Mouse (Mus musculus) cerebellum, postnatal 10 days (tissue): ENCODE data around the gene Gpr162.
A peak's percentile ranks its signal among the peaks of the same experiment; 100 is the strongest.
"Not testable (repeated sequence)": the region's sequence is repeated elsewhere in the genome, so short reads cannot be mapped to it uniquely, and the experiment has no call there.

Experiments
- DNase-seq, 2 experiments: peaks; one replicate each; pipeline ENCODE4 v3.0.0; 2021; ENCODE audit warnings: mixed read lengths in 2 of 2

Gpr162 gene

DNA sequence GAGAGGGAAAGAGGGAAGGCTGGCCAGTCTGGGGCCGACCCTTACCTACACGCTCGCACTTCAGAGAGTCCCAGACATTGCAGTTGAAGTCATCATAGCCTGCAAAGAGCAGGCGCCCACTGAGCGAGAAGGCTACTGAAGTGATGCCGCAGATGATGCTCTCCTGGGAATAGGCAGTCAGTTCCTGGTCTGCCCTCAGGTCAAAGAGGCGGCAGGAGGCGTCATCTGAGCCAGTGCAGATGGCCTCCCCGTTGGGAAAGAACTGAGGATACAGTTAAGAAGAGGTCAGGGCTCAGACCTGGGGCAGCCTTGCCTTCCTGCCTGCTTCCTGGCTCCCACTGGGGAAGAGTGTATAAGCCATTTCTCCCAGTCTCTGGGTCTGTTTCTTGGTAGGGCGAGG lies 28.3 kb downstream of the Gpr162 start:
- no peak for DNase-seq

DNA sequence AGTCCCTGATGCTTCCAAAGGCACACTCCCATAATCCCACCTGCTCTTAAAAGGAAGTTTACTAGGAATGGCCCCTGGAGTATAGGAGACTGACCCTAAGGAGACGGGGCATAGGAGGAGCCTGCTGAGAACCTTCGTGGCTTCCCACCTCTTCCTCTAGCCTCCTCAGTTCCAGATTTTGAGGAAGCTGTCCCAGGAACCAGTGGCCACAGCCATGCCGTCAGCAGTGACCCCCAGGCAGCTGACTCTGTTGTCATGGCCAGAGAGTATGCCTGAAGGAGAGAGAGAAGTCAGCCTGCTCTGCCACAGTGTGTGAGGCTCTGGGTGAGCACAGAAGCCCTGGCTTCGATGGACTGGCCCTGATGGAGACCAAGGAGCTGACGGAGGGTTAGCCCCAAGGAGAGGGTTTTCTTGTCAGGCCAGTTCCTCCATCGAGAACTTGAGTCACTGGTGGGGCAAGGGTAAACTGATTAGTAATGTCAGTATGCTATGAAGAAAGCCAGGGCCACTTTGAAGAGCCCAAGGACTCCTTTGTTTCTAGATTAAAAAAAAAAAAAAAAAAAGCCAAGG lies 29.2 kb downstream of the Gpr162 start:
- DNase-seq: no peak

DNA sequence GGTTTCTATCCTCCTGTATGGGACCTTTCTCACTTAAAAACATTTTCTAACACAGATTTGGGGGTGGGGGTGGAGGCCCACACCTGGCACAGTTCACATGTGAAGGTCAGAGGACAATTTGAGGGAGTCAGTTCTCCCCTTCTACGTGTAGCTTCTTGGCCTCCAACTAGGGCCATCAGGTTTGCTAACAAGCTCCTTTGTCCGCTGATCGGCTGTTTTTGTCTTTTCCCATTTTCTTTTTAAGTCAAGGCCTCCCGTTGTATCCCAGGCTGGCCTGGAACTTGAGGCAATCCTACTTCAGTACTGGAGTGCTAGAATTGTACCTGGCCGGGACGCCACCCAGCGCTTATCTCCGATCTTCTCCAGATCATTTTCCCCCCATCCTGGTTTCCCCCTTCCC lies 32.1 kb downstream of the Gpr162 start:
- DNase-seq: no peak

DNA sequence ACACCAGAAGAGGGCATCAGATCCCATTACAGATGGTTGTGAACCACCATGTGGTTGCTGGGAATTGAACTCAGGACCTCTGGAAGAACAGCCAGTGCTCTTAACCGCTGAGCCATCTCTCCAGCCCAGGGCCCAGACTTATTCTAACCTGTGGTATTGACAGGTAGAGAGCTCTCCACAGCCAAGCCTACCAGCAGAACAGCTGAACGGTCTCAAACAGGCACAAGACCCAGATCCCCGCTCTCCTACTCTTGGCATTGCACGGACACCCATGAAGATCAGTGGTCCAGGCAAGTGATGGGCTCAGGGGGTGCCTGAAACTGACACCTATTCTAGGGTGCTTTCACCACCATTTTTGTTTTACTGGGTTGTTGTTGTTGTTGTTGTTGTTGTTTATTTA lies 32.6 kb downstream of the Gpr162 start:
- not testable (repeated sequence) for DNase-seq

DNA sequence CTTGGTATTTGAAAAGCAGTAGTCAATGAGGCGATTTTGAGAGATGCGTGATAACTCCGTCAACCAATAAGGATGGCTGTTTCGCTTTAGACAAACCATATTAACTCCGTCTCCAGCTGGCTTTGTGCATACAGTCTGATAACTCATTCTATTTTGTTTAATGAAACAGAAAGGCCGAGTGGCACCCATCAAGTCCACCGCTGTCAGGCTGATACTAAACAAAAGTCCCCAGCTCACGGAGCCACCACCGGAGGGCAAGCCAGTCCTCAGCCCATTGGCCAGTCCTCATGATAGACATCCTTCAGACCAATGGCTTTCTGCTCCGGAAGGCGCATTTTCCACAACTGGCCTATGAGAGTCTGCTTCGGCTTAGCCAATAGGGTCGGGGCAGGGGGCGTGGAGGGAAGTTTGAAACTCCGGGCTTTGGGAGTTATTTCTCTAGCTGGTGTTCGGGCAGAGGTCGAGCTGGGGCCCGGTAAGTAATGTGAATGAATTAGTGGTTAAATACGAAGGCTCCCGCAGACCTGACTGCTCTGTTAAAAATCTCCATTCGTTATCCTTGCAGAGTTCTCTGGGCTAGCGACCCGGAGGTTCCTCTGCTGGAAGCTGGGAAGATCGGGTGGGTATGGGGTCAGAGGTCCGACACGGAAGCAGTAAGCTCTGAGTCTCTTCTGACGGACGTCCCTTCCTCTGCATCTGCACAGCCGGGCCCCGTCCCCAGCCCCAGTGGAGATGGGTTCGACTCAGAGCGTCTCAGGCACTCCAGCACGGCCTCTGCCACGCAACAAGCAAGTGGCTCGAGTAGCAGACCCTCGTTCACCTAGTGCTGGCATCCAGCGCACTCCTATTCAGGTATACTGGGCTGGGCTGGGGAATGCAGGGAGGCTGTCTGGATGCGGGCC lies 33.7 kb downstream of the Gpr162 start:
- DNase-seq: peak; percentile 94 to 95

DNA sequence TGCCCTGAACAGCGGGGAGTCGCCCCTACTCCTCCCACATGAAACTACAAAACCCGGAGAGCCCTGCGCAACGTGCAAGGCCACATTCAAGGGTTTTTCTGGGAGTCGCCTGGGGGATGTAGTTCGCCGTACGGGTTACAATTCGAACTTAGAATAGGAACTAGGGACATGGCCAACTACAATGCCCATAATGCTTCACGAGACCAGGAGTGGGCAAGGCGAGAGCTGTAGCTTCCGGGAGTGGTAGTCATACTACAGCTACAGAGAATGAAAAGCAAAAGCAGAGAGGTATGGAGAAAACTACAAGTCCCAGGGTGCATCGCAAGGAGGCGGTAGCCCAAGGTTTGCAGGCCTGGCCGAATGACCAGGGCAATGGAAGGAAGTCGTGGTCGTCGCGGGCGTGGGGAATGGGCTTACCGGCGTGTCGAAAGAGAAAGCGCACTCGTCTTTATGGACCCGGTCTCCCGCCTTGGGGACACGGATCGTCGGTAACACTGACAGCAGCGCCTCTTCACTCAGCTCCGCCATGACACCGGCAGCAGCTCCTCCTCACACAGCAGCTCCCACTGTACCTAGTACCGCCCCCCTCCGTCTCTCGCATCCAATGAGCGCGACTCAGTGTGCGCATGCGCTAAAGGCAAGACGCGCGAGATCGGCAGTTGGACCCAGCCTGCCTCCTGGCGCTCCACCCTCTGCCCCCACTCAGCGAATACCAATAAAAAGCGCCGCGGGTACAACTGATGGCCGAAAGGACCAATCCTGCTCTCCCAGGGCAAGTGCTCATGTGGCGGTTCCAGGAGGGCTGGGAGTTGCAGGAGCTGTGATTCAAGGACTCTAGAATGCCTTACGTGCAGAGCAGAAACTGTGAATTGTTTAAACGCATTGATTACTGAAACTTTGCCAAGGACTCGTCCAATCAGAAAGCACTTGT lies 34.6 kb downstream of the Gpr162 start, which contains the start of the genes Usp5 and Cdca3:
Gene Usp5, minus strand, starts transcription at position 617 of the 931 bp plus-strand sequence.
Gene Cdca3, plus strand, starts transcription at position 680 of the 931 bp plus-strand sequence.
- peak; percentile 98 to 99 for DNase-seq

DNA sequence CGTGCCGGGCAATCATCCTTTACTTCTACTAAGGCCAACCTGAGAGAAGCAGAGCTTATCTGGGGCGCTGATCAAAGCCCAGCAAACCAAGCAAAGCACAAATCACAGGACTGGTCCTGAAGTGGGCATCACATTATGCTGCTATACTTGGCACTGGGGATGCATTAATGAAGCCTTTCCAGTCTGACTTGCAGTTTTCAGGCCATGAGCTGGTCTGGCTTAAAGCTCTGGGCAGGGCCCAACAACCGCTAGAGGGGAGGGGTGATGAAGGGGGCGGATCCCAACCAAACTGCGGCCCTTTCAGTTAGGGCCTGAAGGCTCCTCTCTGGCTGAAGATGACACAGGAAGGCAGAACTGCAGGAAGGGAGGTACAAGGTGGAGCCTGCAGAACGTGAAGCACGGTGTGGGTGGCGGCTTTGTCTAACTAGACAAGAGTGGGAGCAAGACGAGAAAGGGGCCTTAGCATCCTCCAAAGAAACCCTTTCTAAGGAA lies 35.6 kb downstream of the Gpr162 start:
- DNase-seq: peak; percentile 57 to 61

DNA sequence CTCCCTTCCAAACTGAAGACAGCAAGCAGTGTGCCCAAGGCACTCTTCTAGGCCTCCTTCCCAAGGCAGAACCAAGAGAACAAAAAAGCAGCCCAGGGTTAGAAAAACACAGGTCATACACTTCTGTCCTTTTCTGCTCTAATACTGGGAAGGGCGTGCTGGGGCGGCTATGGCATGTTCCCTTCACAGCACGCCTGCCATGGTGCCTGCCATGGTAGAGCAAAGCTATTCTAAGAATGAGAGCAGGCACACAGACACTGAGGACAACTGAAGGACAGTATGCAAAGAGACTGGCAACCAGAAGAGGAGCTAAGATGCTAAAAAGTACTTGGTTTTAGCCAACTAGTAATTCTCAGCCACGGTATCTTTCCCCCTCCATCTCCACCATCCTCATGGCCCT lies 41.7 kb downstream of the Gpr162 start:
- DNase-seq: no peak

DNA sequence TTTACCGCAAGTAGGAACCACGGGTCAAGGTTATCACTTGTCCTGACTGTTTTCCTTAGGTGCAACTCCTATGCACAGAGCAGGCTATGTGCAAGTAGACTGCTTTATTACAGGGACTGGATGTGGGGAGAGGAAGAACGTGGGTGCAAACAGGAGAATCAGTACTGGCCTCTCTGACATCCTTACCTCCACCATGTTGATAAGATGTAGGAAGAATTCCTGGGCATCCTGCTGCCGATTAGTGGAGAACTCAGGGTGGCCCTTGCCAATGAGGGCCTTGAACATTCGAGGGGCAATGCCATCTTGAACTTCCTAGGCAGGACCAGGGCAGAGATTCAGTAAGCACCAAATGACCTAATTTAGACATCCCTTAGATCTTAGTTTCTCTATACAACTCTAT lies 42.9 kb downstream of the Gpr162 start:
- DNase-seq: no peak

DNA sequence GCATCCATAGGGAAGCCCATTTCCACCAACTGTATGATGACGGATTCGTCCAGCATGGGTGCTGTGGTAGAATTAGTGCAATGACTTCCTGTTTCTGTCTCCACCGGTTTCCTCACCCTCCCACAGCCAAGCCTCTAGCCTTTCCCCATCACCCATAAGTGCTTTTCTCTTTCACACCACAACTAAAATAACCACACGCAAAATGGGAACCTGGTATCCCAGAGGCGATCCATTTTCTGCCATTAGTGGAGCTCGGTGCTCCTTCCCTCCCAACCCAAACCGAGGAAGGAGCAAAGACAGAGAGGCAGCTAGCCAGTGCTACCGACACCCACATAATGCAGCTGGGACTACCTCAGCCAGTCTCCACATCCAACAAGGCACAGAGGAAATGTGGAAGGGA lies 45.8 kb downstream of the Gpr162 start:
- peak in 1 of 2 experiments; percentile 0 for DNase-seq

DNA sequence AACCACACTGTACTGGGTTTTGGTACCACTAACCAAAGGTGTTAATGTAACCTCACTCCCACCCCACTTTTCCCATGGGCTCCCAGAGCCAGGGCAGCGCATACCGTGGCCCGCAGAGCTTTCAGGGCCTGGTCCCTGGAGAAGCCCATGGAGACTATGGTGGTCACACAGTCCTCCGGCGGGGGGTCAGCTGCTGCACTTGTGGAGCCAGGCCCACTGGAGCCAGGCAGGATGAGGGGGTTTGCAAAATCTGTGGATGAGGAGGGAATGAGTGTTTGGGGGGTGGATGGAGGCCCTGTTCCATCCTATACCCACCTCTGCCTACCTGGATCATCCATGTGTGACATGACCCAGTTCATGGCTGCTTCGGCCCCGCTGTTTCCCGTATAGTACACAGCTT lies 46.2 kb downstream of the Gpr162 start:
- DNase-seq: peak in 1 of 2 experiments; percentile 18

DNA sequence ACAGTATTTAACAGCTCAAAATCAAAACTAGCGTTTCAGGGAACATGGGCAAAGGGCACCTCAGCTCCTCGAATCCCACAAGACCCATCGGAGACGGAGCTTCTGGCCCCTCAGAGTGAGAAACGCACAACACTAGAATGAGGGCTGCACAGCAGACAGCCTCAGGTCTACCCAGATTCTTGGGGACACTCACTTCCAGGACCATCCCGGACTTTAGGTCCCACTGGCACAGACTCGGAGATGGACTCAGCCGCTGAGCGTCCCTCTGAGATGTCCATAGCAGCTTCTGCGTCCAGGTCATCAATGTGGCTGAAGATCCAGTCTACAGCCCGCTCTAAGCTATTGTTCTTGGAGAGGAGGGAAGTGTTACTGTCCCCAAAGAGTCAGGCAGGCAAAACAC lies 46.7 kb downstream of the Gpr162 start:
- peak in 1 of 2 experiments; percentile 1 for DNase-seq

DNA sequence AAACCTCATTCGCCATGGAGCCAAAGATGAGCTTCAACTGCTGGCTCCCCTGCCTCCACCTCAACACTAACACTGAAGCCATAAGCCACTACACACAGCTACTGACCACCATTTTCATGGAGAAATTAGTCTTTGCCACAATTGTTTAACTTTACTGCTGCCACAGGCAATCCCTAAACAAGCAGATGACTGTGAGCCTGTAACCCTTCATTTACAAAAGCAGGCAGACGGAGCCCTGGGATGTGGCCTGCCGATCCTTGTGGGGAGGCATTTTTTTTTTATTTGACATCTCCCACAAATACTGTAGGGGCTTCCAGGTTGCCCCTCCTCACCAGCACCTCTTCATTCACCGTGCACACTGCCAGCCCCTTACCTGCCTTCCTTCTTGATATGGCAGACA lies 47.2 kb downstream of the Gpr162 start:
- peak in 1 of 2 experiments; percentile 0 for DNase-seq

DNA sequence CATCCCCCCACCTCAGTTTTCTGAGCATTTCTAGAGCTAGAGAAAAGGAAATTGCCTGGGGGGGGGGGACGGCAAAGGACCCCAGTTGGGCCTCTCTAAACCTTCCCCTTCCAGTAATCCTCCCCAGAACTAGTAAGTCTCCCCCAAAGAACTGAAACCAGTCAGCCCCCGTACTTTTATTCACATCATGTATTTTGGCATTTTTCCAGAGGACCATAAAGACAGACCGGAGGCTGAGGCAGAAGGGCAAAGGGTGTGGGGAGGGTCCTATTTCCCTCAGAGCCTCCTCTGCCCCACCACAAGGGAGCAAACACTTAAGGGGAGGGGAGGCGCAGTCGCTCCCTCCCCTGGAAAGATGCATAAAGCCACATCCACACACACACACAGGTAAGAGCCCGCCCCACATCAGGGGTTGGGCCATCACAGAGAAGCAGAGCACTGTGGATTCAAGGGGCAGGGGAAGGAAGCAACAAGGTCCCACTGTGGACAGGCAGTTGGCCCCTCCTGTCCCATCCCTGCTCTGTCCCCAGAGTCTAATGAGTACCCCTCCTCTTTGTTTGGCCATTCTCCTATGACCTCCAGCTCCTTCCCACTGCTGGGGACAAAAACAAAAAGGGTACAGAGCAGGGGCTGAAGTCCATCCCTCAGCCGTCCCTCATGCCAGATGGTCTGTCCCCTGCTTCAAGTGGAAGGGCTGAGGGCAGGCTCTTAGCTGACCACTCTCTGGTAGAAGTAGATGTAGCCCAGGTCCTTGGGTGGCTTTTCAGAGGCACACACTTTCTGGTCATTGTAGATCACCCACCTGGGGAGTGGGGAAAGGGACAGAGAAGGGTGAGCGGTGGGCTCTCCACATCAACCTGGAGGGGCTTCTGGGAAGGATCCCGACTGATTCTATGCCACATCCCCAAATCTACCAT lies 48.7 kb downstream of the Gpr162 start:
- DNase-seq: peak in 1 of 2 experiments; percentile 25

DNA sequence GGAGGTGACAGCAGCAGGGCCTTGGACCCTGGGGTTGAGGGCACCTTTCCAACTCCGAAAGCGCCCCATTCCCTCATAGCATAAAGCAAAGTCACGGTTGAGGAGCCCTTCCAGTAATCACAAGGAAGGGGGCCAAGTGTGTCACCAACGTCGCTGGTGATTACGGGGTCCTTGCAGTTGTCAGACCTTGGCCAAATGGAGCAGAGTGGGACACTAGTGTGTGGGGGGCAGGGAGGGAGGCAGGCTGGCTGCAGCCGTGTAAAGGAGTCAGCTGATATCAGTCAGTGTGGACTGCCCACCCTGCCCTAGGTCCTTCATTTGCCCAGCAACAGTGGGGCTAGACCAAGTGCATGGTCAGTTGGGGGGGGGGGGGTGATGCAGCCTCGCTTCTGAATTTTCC lies 49.3 kb downstream of the Gpr162 start:
- DNase-seq: peak; percentile 80 to 87

DNA sequence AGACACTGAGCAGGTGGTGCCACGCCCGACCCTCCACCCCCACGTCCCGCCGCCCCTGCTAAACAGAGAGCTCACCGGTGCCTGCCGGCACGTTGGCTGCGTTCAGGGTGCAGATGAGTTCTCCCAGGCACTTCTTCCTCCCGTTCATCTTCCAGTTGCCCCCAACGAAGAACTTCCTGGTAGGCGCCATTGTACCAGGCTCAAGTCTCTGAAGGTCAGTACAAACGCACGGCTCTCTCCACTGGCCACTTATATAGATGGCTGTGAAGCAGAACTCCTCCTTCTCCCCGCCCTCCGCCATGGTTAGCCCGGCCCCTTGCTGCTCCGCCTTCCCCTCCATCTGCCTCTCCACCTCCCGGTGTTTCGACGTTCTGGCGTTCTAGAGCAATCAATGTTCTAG lies 49.9 kb downstream of the Gpr162 start, which contains the start of gene Tpi1:
Gene Tpi1, minus strand, starts transcription at position 364 of the 400 bp plus-strand sequence.
- peak; percentile 95 to 97 for DNase-seq

DNA sequence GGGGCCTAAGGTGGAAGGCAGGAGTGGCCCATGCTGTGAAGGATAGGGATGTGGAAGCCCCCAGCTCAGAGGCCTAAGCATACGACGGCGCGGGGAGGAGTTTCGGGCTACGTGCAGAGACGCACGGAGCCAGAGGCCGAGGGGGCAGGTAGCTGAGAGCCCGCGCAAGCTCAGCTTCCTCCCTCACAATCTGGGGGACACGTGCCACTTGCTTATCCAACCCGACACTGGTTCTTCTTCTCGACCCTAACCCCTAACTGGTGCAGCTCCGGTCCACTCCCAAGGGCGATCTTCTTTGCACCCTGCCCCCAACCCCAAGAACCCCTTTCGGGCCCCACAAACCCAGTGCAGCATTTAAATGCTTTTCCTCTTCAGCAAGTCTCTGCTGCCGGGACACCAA lies 50.3 kb downstream of the Gpr162 start:
- DNase-seq: peak; percentile 84 to 86

DNA sequence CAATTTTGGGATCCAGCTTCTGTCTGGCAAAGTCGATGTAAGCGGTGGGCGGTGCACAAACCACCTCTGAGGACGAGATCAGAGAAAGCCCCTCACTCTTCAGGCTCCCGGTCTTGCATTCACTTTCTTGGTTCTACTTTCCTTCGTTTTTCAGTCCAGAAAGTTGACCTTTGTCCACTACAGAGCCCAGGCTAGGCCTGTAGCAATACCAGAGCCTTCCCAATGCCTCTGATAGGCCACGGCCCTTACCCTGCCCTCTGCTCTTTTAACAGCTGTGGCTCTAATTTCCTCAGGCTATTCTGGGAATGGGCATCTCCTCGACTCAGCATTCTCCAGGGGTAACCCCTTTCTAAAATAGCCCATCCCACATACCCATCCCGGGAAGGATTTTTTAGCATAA lies 50.9 kb downstream of the Gpr162 start:
- DNase-seq: peak in 1 of 2 experiments; percentile 37

DNA sequence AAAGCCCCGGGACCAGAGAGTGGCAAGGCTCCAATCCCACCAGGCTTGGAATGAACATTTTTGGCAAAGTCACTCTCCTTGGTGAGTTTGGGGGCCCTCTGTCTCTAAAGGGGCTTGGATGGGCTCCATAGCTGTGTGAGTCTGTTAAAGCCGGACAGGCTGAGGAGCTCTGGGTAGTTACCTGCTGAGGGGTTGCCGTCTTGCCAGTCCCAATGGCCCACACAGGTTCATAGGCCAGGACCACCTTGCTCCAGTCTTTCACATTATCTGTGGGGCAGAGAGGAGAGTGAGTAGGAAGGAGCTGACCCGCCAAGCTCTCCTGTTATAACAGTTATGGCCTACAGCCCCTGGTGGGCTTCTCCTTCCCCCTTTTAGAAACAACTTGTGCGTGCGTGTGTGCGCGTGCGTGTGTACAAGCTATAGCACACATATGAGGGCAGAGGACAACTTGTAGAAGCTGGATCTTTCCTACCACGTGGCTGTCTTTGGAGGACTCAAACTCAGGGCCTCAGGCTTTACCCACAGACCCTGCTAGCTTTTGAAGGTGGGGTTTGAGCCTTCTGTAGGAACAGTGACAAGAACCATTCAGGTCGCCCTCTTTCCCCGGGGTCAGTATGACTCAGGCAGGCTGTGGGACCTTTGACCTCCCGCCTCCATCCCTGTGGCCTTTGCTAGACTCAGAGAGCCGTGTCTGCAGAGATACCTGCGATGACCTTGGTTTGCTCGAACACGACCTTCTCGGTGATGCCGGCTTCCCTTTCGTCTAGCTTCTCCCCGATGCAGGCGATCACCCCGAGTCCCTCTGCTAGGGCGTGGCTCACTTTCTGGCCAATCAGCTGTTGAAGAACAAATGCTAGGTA lies 51.9 kb downstream of the Gpr162 start:
- peak in 1 of 2 experiments; percentile 32 for DNase-seq

DNA sequence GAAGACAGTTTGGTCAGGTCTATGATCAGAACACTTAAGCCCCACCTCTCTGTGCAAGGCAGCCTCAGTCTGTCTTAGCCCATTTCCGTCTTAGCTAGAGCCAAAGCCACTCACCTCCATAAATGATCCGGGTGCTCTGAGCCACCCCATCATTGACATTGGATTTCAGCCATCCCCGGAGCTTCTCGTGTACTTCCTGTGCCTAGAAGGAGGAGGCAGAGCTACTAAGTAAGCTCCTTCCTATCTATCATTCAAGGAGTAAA lies 52.4 kb downstream of the Gpr162 start:
- DNase-seq: no peak
